Mouse (Mus musculus) kidney, embryonic 15.5 days (tissue): ENCODE results near the gene Dazap1. TPM values are rescaled to one million over a fixed set of nuclear protein-coding genes. Genes with fewer than 3 reads are reported as not detected.
A peak's percentile ranks its signal among the peaks of the same experiment; 100 is the strongest.

Experiments
- ATAC-seq: fragments of 200-750 bp; cut with Nextera tagmentation; replicated peaks from 2 replicates; pipeline ENCODE4 v1.8.0; 2017; ENCODE audit warnings: moderate TSS enrichment; ENCODE audit not compliant: low FRiP score
- H3K27ac ChIP-seq: fragments of 300-500 bp; sonication (generic); 2 replicates; pipeline ENCODE4 v1.5.1; 2015; ENCODE audit warnings: mild to moderate bottlenecking, inconsistent platforms
- H3K27me3 ChIP-seq: fragments of 300-500 bp; sonication (generic); 2 replicates; pipeline ENCODE4 v1.6.1; 2015; ENCODE audit warnings: inconsistent platforms
- H3K36me3 ChIP-seq: fragments of 300-500 bp; sonication (generic); 2 replicates; pipeline ENCODE4 v1.6.1; 2015; ENCODE audit warnings: inconsistent platforms
- H3K4me1 ChIP-seq: fragments of 300-500 bp; sonication (generic); 2 replicates; pipeline ENCODE4 v1.6.1; 2015; ENCODE audit warnings: inconsistent platforms
- H3K4me2 ChIP-seq: fragments of 300-500 bp; sonication (generic); 2 replicates; pipeline ENCODE4 v1.6.1; 2015; ENCODE audit warnings: moderate library complexity, mild to moderate bottlenecking, inconsistent platforms
- H3K4me3 ChIP-seq: fragments of 300-500 bp; sonication (generic); replicated peaks from 2 replicates; pipeline ENCODE4 v1.5.1; 2015; ENCODE audit warnings: mild to moderate bottlenecking, inconsistent platforms
- H3K9ac ChIP-seq: fragments of 300-500 bp; sonication (generic); 2 replicates; pipeline ENCODE4 v1.6.1; 2015; ENCODE audit warnings: mild to moderate bottlenecking, inconsistent platforms
- H3K9me3 ChIP-seq: fragments of 300-500 bp; sonication (generic); replicated peaks from 2 replicates; pipeline ENCODE4 v1.6.1; 2016; ENCODE audit warnings: inconsistent platforms
- WGBS: fragments of 180-500 bp; shearing (Covaris S2); methylation state at CpG from one replicate; pipeline ENCODE4 v1.1.7; 2015; ENCODE audit warnings: mixed read lengths; 5-methylcytosine and 5-hydroxymethylcytosine counted together
- polyA plus RNA-seq: library from polyadenylated mRNA; unstranded; fragments of >200 nt; fragmentation: Nextera tagmentation; extraction: Ambion mirVana; gene quantifications from 2 replicates; pipeline ENCODE4 v1.2.1, GENCODE M21; 2015

The Dazap1 gene
- polyA plus RNA-seq, 1 experiment from 2014 or later, result 56.3 TPM

DNA sequence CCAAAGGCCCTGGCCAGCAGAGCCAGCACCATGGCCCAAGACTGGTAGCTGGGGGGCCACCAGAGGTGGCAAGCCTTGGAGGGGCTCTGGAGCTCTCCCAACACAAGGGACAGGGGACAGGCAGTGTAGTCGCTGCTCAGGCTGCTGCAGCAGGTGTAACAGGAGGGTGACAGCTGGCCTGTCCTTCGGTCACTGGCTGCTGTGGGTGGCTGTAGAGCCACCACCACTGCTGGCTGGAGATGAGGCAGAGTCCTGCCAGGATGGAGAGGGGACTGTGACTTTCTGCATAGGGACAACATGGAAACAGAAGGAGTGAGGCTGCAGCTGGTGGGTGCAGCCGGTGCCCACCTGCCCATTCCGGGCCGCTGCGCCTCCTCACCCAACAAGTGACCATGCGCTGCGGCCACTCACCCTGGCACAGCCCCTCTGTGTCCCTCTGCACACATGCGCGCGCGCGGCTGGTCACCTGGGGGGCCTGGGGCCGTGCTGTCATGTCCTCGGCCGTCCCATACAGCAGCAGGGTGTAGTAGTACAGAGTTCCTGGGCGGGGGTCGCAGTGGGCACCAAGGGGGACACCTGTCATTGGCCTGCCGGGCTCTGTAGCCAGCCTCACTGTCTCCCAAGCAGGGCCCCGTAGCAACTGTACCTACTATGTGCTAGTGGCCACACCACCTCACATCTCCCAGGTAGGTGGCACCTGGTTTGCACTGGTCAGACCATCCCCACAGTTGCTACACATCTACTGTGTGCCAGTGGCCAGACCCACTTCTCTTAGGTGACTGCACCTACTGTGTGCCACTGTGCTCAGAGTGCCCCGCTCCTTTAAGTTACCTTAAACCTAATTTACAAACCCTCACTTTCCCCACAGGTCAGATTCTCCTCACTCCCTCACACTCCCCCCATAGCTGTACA, 60.6 kb downstream of the Dazap1 start:
- no peak for ATAC-seq
- Histone ChIP-seq H3K4me3 (peak overlapping the region; percentile 58), H3K4me1 (peaks cover 51% of the 10 kb centered on the region), H3K4me2 (peak overlapping the region; percentile 92), H3K9ac (no peak overlapping the region), H3K27me3 (peaks cover 10% of the 10 kb centered on the region), H3K27ac (0 out of 2 replicates have a peak overlapping the region, but pooled peaks have one; percentile 52), H3K9me3 (no peaks in the 10 kb centered on the region), H3K36me3 (peaks cover 17% of the 10 kb centered on the region; the same call in 1 of the 2 replicates)
- 94% methylated on average over 21 of the region's 21 CpGs for WGBS

DNA sequence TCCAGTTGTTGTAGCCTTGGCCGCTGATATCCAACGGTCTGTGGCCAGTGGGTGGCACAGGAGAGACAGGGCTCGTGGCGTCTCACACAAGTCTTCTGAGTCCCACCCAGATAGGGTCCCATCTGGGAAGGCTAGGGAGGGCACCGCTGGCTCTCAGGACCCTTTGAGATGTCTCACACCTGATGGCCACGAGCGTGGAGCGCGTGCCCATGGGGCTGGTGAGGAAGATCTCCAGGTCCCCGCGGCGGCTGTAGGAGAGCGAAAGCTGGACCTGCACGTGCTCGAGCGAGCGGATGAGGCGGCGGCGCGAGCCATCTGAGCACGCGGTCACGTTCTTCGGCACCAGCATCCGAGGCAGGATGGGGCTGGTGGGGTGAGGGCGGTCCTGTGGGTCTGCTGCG, 61.5 kb downstream of the Dazap1 start:
- Histone ChIP-seq H3K4me3 (peak overlapping the region; percentile 58), H3K36me3 (peaks cover 15% of the 10 kb centered on the region; the same call in 1 of the 2 replicates), H3K27ac (0 out of 2 replicates have a peak overlapping the region, but pooled peaks have one; percentile 52), H3K4me2 (peak overlapping the region; percentile 92), H3K27me3 (peaks cover 1% of the 10 kb centered on the region), H3K9me3 (no peaks in the 10 kb centered on the region), H3K4me1 (peaks cover 51% of the 10 kb centered on the region), H3K9ac (peak overlapping the region; percentile 54)
- WGBS, result 3% methylated on average over 28 of the region's 28 CpGs
- ATAC-seq, result peak; percentile 4; the same call in 1 of the 2 replicates

DNA sequence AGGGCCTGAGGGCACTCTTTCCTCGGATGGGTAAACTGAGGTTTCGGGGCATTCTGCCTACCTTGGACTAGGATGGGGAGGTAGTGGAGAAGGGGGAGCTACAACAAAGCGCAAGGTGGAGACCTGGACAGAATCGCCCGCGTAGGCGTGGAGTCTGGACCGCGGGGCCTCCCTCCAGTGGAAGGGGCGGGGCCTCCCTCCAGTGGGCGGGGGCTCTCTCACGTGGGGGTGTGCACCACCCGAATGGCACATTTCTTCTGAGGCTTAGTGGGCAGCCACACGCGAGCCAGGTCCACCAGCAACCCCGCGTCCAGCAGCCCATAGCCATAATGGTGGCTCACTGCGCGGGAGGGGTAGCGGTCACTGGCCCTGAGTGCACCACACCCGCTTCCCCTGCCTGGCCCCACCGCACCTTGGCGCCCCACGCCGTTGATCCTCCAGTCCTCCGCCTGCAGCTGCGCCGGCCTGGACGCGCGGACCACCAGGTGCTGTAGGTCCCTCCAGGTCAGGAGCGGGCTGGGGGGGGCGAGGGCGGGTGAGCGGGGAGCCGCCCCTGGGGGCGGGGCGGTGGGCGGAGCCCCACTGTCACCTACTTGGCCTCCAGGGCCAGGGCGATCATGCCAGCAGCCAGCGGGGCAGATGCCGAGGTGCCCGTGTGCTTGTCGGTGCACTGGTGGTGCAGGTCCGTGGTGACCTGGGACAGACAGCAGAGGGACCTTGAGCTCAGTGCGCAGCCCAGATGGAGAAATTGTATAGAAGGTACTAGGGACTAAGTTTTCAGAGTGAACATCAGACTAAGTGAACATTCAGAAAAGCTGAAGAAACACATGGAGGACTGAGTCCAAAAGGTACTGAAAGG, 62.2 kb downstream of the Dazap1 start:
- H3K4me2 ChIP-seq, result peak overlapping the region; percentile 92
- ATAC-seq, result peak; percentile 37
- H3K36me3 ChIP-seq, result peaks cover 8% of the 10 kb centered on the region; the same call in 1 of the 2 replicates
- no peaks in the 10 kb centered on the region for H3K9me3 ChIP-seq
- H3K4me3 ChIP-seq, result peak overlapping the region; percentile 58
- H3K4me1 ChIP-seq, result peaks cover 51% of the 10 kb centered on the region
- H3K27ac ChIP-seq, result peak overlapping the region; percentile 52; the same call in 1 of the 2 replicates
- H3K9ac ChIP-seq, result peak overlapping the region; percentile 54
- H3K27me3 ChIP-seq, result no peaks in the 10 kb centered on the region
- 3% methylated on average over 41 of the region's 46 CpGs for whole genome bisulfite sequencing

DNA sequence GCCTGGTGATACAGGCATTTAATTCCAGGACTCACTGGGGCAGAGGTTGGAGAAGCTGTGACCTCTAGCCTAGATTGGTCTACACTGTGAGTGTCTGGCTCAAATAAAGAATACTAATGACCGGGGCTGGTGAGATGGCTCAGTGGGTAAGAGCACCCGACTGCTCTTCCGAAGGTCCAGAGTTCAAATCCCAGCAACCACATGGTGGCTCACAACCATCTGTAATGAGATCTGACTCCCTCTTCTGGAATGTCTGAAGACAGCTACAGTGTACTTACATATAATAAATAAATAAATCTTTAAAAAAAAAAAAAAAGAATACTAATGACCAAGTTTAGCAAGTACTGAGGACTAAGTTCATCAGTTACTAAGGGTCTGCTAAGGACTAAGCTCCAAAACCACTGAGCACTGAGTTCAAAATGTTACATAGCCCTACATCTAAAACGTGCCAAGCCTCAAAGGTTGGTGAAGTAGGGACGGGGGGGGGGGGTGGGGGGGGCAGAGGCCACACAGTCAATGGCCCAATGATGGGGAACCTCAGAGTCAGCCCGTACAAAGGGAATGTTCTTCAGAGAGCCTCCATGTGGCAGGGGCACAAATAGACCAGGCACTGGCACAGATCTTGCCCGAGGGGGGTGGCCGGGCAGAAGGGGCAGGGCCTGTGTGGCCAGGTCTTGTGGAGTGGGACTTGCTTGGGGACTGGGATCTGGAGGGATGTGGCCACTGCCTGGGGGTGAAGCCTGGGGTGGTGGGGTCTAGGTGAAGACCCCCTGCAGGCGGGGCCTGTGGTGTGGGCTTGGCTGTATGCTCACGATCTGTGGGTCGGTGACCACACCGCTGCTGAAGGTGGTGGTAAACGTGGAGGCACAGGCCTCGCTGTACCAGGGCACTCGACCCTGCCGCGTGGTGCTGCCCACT, 63.1 kb downstream of the Dazap1 start:
- ATAC-seq, result no peak
- H3K4me3 ChIP-seq, result peak overlapping the region; percentile 58
- no peaks in the 10 kb centered on the region for H3K9me3 ChIP-seq
- H3K36me3 ChIP-seq, result no peaks in the 10 kb centered on the region
- H3K4me1 ChIP-seq, result peaks cover 51% of the 10 kb centered on the region
- H3K27me3 ChIP-seq, result no peaks in the 10 kb centered on the region
- no peak overlapping the region for H3K9ac ChIP-seq
- 76% methylated on average over 17 of the region's 17 CpGs for WGBS
- 0 out of 2 replicates have a peak overlapping the region, but pooled peaks have one; percentile 52 for H3K27ac ChIP-seq
- H3K4me2 ChIP-seq, result peak overlapping the region; percentile 92

DNA sequence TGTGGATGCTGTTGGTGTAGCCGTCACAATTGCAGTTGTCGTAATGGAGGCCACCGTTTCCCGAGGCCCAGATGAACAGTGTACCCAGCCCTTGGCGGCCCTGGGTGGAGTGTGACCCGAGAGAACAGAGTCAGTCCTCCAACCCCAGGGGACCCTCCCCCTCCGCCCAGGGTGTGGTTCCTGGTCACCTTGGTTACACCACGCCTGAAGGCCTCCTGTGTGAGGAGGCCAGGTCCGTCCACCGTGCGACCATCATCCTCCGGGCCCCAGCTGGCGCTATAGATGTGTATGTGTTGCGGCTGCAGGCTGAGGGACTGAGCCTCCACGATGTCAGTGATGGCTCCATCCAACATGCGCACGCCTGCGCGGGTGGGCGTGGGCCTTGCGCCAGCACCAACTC, 63.8 kb downstream of the Dazap1 start:
- H3K27ac ChIP-seq, result no peak overlapping the region
- no peaks in the 10 kb centered on the region for H3K9me3 ChIP-seq
- no peak for ATAC-seq
- no peak overlapping the region for H3K4me3 ChIP-seq
- peaks cover 52% of the 10 kb centered on the region for H3K4me1 ChIP-seq
- H3K4me2 ChIP-seq, result no peak overlapping the region
- no peak overlapping the region for H3K9ac ChIP-seq
- H3K36me3 ChIP-seq, result no peaks in the 10 kb centered on the region
- H3K27me3 ChIP-seq, result no peaks in the 10 kb centered on the region
- 81% methylated on average over 21 of the region's 21 CpGs for WGBS

DNA sequence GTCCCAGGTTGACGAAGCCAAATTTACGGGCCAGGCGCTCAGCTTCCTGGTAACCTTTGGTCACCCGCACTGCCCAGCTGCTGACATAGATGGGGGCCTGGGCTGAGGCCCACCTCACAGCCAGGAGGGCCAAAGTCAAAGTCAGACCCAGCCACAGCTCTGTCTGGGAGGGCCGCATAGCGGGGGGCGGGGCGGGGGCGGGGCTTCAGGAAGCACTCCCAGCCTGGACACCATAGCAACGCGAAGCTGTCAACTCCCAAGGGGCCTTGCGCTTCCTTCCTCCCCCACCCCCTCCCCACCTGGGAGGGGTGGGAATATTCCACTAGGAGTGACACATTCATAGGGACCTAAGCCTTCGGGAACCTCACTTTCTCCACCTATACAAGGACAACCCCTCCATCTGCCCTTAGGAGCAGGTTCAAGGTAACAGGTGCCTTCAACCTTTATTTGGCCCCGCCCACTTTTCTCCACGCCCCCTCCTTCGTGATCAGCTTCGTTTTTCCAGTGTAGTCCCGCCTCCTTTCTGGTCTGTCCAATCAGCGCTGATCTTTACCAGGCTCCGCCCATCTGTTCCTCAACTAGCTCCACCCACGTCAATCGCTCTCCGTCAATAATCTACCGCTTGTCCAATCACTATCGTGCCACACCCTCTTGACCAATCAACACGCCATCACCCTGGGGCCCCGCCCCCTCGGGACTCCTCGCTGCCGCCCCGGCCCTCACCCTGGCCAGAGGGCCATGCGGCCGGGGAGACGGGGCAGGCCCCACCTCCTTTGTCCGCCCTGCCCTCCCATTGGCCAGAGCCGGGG, 68.2 kb downstream of the Dazap1 start, which contains the start of the genes Pcsk4 and Reep6:
Gene Pcsk4 (minus strand): TSS at position 226 of the 809 bp plus-strand sequence.
Gene Reep6 (plus strand): TSS at position 681 of the 809 bp plus-strand sequence.
- no peaks in the 10 kb centered on the region for H3K36me3 ChIP-seq
- peak; percentile 95 for ATAC-seq
- H3K27me3 ChIP-seq, result peaks cover 24% of the 10 kb centered on the region
- no peaks in the 10 kb centered on the region for H3K9me3 ChIP-seq
- WGBS, result 4% methylated on average over 36 of the region's 36 CpGs
- H3K9ac ChIP-seq, result peak within 1 kb of the TSS; percentile 47
- peaks cover 31% of the 10 kb centered on the region for H3K4me1 ChIP-seq
- peak within 1 kb of the TSS; percentile 89 for H3K4me2 ChIP-seq
- H3K4me3 ChIP-seq, result peak within 1 kb of the TSS; percentile 54
- peak within 1 kb of the TSS; percentile 29 for H3K27ac ChIP-seq

DNA sequence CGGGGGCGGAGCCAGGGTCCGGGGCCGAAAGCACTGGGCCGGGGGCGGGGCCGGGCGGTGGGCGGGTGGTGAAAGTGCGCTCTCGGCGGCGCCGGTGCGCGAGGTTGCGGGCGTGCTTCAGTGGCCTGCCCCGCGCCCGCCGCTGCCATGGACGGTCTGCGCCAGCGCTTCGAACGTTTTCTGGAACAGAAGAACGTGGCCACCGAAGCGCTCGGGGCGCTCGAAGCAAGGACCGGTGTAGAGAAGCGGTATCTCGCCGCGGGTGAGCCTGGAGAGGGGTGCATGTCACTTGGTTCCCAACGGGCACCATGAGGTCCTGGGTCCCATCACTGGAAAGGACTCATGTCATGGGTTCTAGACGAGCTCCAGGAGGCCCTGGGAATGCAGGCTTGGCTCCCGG, 68.8 kb downstream of the Dazap1 start:
- H3K36me3 ChIP-seq, result no peaks in the 10 kb centered on the region
- H3K27me3 ChIP-seq, result peaks cover 24% of the 10 kb centered on the region
- 1% methylated on average over 41 of the region's 41 CpGs for WGBS
- H3K9ac ChIP-seq, result peak overlapping the region; percentile 47
- no peaks in the 10 kb centered on the region for H3K9me3 ChIP-seq
- peak overlapping the region; percentile 89 for H3K4me2 ChIP-seq
- H3K4me3 ChIP-seq, result peak overlapping the region; percentile 54
- H3K27ac ChIP-seq, result no peak overlapping the region
- H3K4me1 ChIP-seq, result peaks cover 28% of the 10 kb centered on the region
- no peak for ATAC-seq

DNA sequence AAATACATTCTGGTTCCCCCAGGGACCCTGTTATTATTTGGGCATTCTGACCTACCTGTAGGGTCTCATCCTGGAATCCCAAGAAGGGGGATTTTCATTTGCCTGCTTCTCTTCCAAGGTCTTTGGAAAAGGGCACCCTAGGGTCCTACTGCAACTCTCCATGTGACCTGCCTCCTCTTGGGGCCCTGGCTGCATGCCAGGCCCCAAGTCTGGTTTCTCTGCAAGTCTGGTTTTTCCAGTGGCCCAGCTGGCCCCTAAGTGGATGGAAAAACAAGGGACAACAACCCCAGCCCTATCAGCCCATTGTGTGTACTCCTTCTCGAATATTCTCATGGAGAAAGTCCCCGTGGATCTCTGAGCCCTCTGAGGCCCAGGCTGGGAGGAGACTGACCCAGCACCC, 69.6 kb downstream of the Dazap1 start:
- Histone ChIP-seq H3K4me1 (peaks cover 26% of the 10 kb centered on the region), H3K36me3 (no peaks in the 10 kb centered on the region), H3K27ac (no peak overlapping the region), H3K9ac (no peak overlapping the region; the same call in 1 of the 2 replicates), H3K4me2 (peak overlapping the region; percentile 89), H3K4me3 (peak overlapping the region; percentile 54; the same call in 1 of the 2 replicates), H3K9me3 (no peaks in the 10 kb centered on the region), H3K27me3 (peaks cover 24% of the 10 kb centered on the region)
- ATAC-seq, result no peak
- WGBS, result 73% methylated on average over 2 of the region's 2 CpGs

DNA sequence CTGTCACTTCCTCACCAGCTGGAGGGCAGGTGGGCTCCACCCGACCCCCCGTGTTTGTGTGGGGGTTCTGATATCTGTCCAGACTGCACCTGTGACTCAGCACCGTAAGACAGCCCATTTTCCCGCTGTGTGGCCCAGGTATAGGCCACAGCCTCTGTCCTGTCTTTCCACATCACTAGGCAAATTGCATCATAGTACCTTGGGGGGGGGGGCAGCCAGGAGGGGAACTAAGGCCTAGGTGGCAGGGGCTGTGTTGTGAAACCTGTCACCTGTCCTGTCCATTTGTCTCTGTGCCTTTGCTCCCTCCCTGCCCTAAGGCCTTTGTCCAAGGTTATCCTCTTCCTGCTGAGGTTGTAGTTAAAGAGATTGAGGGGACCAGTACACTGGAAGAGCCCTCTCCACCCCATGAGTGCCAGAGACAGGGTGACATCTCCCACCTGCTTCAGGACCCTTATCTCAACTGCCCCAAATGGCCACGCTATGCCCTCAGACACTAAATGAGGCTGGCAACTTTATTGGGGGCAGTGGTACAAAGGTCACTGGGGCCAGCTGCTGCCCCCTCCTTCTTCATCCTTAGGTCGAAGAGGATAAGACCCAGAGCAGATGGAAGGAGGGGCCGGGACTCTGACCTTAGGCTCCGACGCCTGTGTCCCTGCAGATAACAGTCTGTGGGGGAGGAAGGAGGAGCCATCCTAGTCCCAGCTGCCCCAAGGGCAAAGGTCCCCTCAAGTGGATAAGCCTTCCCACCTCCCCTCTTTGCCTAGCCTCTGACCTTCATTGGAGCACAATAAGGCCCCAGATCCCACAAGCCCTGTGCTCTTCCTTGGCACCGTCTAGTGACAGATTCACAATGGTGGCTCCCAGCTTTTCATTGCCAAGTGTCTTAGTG, 70.6 kb downstream of the Dazap1 start:
- Histone ChIP-seq H3K27me3 (peaks cover 24% of the 10 kb centered on the region), H3K4me2 (no peak overlapping the region), H3K9ac (no peak overlapping the region), H3K9me3 (no peaks in the 10 kb centered on the region), H3K4me1 (peaks cover 26% of the 10 kb centered on the region), H3K27ac (no peak overlapping the region), H3K4me3 (no peak overlapping the region), H3K36me3 (no peaks in the 10 kb centered on the region)
- no peak for ATAC-seq
- WGBS, result 58% methylated on average over 10 of the region's 10 CpGs
